Mouse (Mus musculus) ZHBTc4 (cell line): ENCODE results near the gene Rcn1.

Source experiments
- DNase-seq: peaks from one replicate; pipeline ENCODE4 v3.0.0-alpha.2; 2011; ENCODE audit warnings: low read depth, low spot score

Gene Rcn1

GRCm38 (mm10) chr2:105337171-105337875 is 61.8 kb downstream of the Rcn1 start:
- no peak for DNase-seq

DNA sequence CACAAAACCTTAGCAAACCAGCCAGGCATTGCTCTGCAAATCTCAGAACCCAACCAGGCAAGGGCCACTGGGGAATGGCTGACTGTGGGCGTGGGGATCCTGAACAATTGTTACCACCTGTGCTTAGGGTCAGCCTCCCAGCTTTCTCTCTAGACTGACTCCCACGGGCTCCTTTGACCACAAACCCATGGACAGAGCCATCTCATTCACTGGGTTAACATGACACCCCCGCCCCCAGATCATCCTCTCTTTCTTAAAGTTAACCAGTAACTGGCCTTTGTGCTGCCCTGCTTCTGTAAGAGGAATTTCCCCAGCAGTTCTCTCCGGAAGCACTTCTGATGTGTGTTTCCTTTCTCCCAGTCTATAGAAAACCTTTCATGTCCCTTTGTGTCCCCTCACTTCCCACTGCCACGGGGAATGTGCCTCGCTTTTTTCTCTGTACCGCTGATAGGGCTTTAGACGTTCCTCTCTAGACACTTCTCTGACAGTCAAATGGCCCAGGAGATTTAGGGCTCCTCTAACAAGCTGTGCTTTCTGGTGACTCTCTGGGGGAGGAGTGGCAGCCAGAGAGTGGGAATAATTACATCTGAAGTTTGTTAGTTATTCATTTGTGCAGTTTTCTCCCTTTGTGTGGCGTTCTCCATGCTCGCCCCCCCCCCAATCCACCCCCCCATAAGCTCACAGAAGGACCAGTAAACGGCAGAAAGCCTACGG is 62.6 kb downstream of the Rcn1 start:
- DNase-seq = no peak
